Mouse (Mus musculus): Measurements from ENCODE around the gene Naglu. TPM values are rescaled to one million over a fixed set of nuclear protein-coding genes. Genes with fewer than 3 reads are reported as not detected.

Gene Naglu
- polyA plus RNA-seq, 1 experiment from 2014 or later = 7.0 TPM

DNA sequence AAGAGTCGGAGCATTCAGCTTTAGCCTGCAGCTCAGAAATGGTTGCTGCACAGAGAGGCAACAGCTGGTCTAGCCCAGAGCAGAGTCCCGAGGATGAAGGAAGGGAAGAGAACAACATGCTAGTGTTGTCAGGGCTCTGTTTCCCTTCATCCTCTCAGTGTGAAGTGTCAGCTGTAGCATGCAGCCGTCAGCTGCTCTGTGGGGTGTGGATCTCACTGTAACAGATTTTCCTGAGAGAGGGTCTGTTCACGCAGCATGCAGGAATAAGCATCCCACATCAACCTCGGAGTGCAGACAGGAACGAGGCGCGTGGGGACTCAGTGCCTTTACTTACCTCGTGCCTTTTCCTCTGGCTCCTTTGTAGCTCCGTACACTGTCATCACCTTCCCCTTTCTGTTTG, 32.0 kb upstream of the Naglu start:
- H3K9ac ChIP-seq = no peak overlapping the region
- 81% methylated on average over 10 of the region's 10 CpGs for WGBS (ENCODE audit: insufficient replicate concordance)
- no peak for ATAC-seq
- H3K9me3 ChIP-seq (replicated peaks) = no peaks in the 10 kb centered on the region
- no peaks in the 10 kb centered on the region for H3K4me1 ChIP-seq
- H3K36me3 ChIP-seq = peaks cover 100% of the 10 kb centered on the region
- H3K27ac ChIP-seq = no peak overlapping the region
- H3K4me2 ChIP-seq = no peak overlapping the region
- no peaks in the 10 kb centered on the region for H3K27me3 ChIP-seq (replicated peaks)
- no peak overlapping the region for H3K4me3 ChIP-seq

DNA sequence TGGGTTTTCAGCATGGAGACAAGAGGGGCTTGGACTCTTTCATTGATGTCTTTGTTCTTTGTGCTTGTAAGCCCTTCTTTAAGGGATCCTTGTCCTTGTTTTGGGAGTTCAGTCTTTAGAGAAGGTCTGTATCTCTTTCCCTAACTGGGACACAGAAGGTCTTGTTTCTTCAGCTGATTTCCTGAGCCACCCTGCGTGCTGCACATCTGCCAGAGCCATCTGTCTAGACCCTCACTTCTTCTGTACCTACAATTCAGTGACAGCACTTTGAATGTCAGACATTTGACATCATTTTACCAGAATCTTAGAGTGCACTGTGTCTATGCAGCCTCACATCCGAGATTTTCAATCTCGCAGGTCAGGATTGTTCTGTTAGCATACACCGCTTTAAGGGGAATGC, 24.0 kb upstream of the Naglu start:
- Histone ChIP-seq H3K9me3 (replicated peaks) (no peaks in the 10 kb centered on the region), H3K4me1 (peaks cover 12% of the 10 kb centered on the region; the same call in 1 of the 2 replicates), H3K4me2 (no peak overlapping the region), H3K27me3 (replicated peaks) (no peaks in the 10 kb centered on the region), H3K27ac (no peak overlapping the region; the same call in 1 of the 2 replicates), H3K9ac (no peak overlapping the region), H3K36me3 (peaks cover 100% of the 10 kb centered on the region), H3K4me3 (no peak overlapping the region)
- 84% methylated on average over 4 of the region's 4 CpGs for WGBS (ENCODE audit: insufficient replicate concordance)
- no peak for ATAC-seq

DNA sequence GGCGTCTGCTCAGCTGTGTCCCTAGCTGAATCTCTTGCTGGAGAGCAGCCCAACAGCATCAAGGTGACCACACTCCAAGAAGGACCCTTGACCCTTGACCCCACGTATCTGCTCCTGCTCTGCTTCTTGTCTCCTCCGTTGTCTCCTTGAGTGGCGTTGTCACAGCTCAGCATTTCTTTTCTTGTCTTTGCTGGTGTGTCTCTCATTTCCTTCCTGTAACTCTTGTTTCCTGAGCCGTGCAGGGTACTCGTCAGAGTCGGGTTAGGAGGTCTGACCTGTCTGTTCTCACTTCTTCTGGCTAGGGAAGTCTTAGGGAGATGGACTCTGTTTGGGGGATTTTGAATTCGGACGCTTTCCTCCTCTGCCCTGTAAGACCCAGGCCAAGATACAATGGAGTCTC, 23.4 kb upstream of the Naglu start:
- Histone ChIP-seq H3K9ac (no peak overlapping the region), H3K4me1 (peaks cover 12% of the 10 kb centered on the region; the same call in 1 of the 2 replicates), H3K9me3 (replicated peaks) (no peaks in the 10 kb centered on the region), H3K27me3 (replicated peaks) (no peaks in the 10 kb centered on the region), H3K36me3 (peaks cover 100% of the 10 kb centered on the region), H3K4me3 (no peak overlapping the region), H3K4me2 (no peak overlapping the region), H3K27ac (no peak overlapping the region)
- WGBS (ENCODE audit: insufficient replicate concordance) = 44% methylated on average over 9 of the region's 9 CpGs
- no peak for ATAC-seq

DNA sequence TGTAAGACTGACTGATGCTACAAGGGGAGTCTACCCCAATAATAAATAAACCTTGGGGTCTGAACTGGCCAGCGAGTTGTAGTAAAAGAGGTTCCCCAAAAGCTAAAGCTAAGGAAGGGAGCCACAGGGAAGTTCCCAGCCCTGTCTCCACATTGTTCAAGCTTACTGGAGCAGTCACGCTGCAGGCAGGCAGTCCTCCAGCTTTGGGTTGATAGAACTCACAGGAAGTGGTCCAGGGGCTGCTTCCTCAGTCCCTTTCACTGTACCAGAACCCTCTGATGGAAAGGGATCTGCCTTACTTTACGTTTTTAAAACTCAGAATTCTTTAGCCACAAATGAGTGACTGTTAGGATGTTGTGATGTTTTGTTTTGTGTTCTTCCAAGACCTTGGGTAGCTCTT, 22.3 kb upstream of the Naglu start:
- Histone ChIP-seq H3K9ac (no peak overlapping the region), H3K36me3 (peaks cover 100% of the 10 kb centered on the region), H3K4me2 (no peak overlapping the region), H3K27me3 (replicated peaks) (no peaks in the 10 kb centered on the region), H3K4me3 (no peak overlapping the region), H3K4me1 (peaks cover 12% of the 10 kb centered on the region; the same call in 1 of the 2 replicates), H3K27ac (no peak overlapping the region), H3K9me3 (replicated peaks) (no peaks in the 10 kb centered on the region)
- 46% methylated on average over 3 of the region's 3 CpGs for WGBS (ENCODE audit: insufficient replicate concordance)
- ATAC-seq = no peak

DNA sequence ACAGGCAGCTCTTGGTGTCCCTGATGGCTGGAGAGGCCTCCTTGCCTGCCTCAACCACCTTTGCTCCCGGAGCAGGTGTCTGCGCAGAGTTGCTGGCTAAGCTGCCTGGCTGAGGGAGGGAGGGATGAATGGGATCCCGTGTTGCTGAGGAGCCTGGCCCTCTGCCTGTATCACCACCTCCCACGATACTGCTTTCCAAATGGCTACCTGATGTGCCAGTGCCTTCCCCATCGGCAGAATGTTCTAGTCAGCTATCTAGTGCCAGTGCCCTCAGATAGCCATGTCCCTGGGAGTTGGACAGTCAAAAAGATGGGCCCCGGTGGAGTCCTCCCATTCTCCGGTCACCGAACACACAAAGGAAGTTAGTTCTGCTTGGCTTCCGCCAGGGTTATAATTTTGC, 19.5 kb upstream of the Naglu start:
- Histone ChIP-seq H3K4me1 (peaks cover 23% of the 10 kb centered on the region), H3K4me3 (no peak overlapping the region), H3K9me3 (replicated peaks) (peaks cover 7% of the 10 kb centered on the region; the same call in 1 of the 2 replicates), H3K27ac (no peak overlapping the region), H3K4me2 (no peak overlapping the region), H3K9ac (no peak overlapping the region), H3K27me3 (replicated peaks) (no peaks in the 10 kb centered on the region), H3K36me3 (peaks cover 100% of the 10 kb centered on the region)
- ATAC-seq = no peak
- 88% methylated on average over 9 of the region's 9 CpGs for WGBS (ENCODE audit: insufficient replicate concordance)

DNA sequence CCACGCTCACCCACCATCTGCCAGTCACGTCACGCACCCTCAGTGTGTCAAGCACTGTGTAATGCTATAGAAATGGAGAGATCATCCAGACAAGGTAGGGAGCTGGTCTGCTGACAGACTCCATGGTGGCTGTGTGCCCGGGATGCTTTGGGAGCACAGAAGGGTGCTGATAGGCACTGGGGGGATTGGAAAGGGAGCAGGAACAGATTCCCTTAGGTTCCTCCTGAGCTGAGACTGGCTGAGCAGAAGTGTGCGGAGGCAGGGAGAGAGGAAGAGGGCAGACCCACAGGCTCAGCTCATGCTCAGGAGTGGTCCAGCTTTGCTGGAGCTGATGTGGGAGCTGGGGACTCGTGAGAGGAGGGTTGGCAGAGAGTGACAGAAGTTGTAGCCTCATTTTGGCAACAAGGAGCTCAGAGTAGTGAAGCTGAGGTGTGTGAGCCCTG, 18.7 kb upstream of the Naglu start:
- Histone ChIP-seq H3K36me3 (peaks cover 100% of the 10 kb centered on the region), H3K9ac (no peak overlapping the region), H3K9me3 (replicated peaks) (peaks cover 7% of the 10 kb centered on the region; the same call in 1 of the 2 replicates), H3K4me3 (no peak overlapping the region), H3K27me3 (replicated peaks) (no peaks in the 10 kb centered on the region), H3K4me2 (no peak overlapping the region), H3K4me1 (peaks cover 24% of the 10 kb centered on the region), H3K27ac (no peak overlapping the region)
- ATAC-seq = no peak
- WGBS (ENCODE audit: insufficient replicate concordance) = 84% methylated on average over 6 of the region's 6 CpGs

DNA sequence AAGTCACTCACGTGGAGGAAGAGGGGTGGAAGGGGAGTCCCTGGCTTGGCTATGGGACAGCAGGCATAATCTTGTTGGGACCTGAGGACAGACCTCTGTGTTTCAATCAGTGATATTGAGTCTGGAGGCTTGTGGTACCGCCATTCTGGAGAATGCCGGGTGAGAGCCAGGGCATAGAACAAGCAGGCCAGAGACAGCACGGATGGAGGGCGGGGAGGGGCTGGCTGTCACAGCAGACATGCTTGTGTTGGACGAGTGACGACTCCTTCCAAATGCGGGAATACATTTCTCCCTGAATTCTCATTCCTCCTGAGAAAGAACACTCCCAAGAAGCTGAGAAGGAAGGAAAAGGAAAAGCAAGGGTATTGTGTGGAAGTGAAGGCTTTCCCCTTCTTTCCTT, 18.2 kb upstream of the Naglu start:
- no peak overlapping the region for H3K4me2 ChIP-seq
- no peaks in the 10 kb centered on the region for H3K27me3 ChIP-seq (replicated peaks)
- H3K9ac ChIP-seq = no peak overlapping the region
- 84% methylated on average over 8 of the region's 8 CpGs for WGBS (ENCODE audit: insufficient replicate concordance)
- peaks cover 26% of the 10 kb centered on the region for H3K4me1 ChIP-seq
- H3K4me3 ChIP-seq = no peak overlapping the region
- H3K27ac ChIP-seq = 0 out of 2 replicates have a peak overlapping the region, but pooled peaks have one; percentile 28
- ATAC-seq = no peak
- peaks cover 100% of the 10 kb centered on the region for H3K36me3 ChIP-seq
- H3K9me3 ChIP-seq (replicated peaks) = peaks cover 7% of the 10 kb centered on the region; the same call in 1 of the 2 replicates

DNA sequence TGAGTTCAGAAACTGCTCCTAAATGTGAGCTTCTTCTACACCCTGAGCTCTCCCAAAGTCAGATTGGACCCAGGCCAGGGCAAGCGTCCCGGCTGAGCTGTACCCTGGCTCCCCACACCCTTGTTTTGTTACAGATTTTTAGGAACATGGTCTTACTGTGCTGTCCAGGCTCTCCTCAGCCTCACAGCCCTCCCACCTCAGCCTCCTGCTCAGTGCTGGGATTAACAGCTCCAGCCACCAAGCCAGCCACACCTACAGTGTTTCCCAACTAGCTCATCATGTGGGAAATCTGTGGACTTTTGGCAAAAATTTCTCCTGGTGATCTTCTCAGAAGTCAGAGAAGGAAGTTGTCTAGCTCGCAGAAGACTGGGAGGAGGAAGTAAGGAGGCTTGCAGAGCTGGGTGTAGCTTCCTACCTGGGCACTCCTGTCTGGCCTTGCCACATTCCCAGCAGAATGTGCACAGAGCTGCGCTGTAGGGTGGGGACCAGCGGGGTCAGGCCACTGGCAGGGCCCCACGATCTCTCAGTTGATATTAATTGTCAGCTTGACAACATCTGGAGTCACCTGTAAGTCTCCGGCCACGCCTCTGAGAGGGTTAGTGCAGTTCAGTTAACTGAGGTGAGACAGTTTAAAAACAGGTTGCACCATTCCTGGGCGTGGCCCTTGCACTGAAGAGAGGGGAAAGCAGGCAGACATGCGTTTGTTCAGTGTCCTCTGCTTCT, 16.9 kb upstream of the Naglu start:
- ATAC-seq = no peak
- peaks cover 7% of the 10 kb centered on the region; the same call in 1 of the 2 replicates for H3K9me3 ChIP-seq (replicated peaks)
- peaks cover 35% of the 10 kb centered on the region for H3K4me1 ChIP-seq
- H3K4me3 ChIP-seq = no peak overlapping the region
- 80% methylated on average over 10 of the region's 10 CpGs for WGBS (ENCODE audit: insufficient replicate concordance)
- peaks cover 100% of the 10 kb centered on the region for H3K36me3 ChIP-seq
- no peaks in the 10 kb centered on the region for H3K27me3 ChIP-seq (replicated peaks)
- H3K9ac ChIP-seq = no peak overlapping the region
- H3K27ac ChIP-seq = peak overlapping the region; percentile 28; the same call in 1 of the 2 replicates
- no peak overlapping the region for H3K4me2 ChIP-seq

DNA sequence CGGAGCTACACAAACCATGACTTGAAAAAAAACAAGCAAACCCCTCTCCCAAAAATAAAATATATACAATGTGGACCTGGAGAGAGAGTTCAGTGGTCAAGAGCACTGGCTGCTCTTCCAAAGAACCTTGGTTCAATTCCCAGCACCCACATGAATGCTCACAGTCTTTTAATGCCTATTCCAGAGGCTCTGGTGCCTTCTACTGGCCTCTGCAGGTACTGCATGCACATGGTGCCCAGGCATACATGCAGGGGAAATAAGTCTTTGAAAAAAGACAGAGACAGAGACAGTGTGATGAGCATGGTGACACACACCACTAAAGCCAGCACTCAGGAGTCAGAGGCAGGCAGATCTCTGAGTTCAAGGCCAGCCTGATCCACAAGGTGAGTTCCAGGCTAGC, 15.8 kb upstream of the Naglu start:
- no peak overlapping the region for H3K4me2 ChIP-seq

DNA sequence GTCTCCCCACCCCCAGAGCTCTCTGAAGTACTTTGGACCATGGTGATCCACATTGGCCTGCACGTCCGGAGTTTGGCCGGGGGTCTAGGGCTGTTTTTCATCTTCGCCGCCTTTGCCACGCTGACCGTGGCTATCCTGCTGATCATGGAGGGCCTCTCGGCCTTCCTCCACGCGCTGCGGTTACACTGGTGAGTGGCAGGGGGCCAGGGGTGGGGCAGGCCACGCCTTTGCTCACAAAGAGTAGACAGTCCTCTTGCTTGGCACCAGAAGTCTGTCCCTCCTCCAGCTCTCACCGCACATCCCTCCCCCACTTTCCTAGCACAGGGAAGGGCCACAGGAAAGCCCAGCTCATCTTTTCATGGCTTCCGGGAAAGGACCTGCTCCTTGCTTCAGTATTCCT, 14.4 kb upstream of the Naglu start:
- Histone ChIP-seq H3K27ac (no peak overlapping the region), H3K9ac (no peak overlapping the region), H3K27me3 (replicated peaks) (no peaks in the 10 kb centered on the region), H3K4me3 (no peak overlapping the region), H3K4me1 (peaks cover 53% of the 10 kb centered on the region), H3K36me3 (peaks cover 100% of the 10 kb centered on the region), H3K4me2 (no peak overlapping the region), H3K9me3 (replicated peaks) (peaks cover 7% of the 10 kb centered on the region; the same call in 1 of the 2 replicates)
- WGBS (ENCODE audit: insufficient replicate concordance) = 64% methylated on average over 14 of the region's 14 CpGs
- no peak for ATAC-seq

More for the DNA sequence above, 15.8 kb upstream of the Naglu start:
- H3K27ac ChIP-seq = no peak overlapping the region
- no peak overlapping the region for H3K4me3 ChIP-seq
- 100% methylated on average over 1 of the region's 1 CpGs for WGBS (ENCODE audit: insufficient replicate concordance)
- H3K9ac ChIP-seq = no peak overlapping the region
- no peaks in the 10 kb centered on the region for H3K27me3 ChIP-seq (replicated peaks)
- peaks cover 7% of the 10 kb centered on the region; the same call in 1 of the 2 replicates for H3K9me3 ChIP-seq (replicated peaks)
- H3K4me1 ChIP-seq = peaks cover 46% of the 10 kb centered on the region
- ATAC-seq = no peak
- H3K36me3 ChIP-seq = peaks cover 100% of the 10 kb centered on the region

DNA sequence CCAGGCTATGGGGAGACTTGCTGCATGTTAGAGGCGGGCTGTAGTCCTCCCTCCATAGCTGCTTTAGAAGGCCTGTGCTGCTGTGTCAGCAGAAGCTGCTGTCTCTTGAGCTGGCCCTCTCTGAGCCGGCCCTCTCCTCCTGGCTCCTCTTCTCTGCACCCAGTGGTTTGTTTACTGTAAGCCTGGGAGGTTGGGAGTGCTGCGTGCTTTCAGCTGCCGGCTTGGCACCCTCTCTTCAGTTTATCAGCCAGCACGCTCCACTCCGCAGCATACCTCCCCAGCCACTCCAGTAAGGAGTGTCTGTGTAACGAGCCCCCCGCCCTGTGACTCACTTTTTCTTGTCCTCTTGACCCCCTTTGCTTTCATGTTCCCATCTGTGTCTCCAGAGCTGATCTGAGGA, 12.9 kb upstream of the Naglu start:
- peaks cover 7% of the 10 kb centered on the region; the same call in 1 of the 2 replicates for H3K9me3 ChIP-seq (replicated peaks)
- H3K27me3 ChIP-seq (replicated peaks) = no peaks in the 10 kb centered on the region
- H3K27ac ChIP-seq = peak overlapping the region; percentile 53
- H3K4me1 ChIP-seq = peaks cover 60% of the 10 kb centered on the region
- 0 out of 2 replicates have a peak, but pooled peaks have one; percentile 16 for ATAC-seq
- 73% methylated on average over 8 of the region's 8 CpGs for WGBS (ENCODE audit: insufficient replicate concordance)
- peaks cover 100% of the 10 kb centered on the region for H3K36me3 ChIP-seq
- H3K4me3 ChIP-seq = no peak overlapping the region
- H3K4me2 ChIP-seq = no peak overlapping the region
- H3K9ac ChIP-seq = no peak overlapping the region

DNA sequence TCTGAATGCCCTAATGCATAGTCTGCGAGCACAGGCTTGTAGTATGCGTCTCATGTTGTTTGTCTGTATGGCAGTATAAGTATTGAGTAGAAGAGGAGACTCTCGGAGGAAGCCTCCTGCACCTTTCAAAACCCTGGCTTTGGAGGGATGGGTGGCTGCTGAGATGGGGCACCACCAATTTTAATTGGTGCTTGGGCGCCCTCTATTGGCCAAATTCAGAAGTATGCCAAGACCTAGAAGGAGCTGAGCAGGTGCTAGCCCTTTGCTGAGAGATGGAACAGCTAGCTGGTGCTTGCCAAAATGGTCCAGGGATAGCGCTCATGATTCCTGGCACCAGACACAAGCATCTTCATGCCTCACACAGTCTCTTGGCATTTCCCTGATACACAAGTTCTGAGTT, 12.0 kb upstream of the Naglu start:
- Histone ChIP-seq H3K4me1 (peaks cover 68% of the 10 kb centered on the region), H3K9ac (no peak overlapping the region), H3K4me3 (no peak overlapping the region), H3K9me3 (replicated peaks) (peaks cover 7% of the 10 kb centered on the region; the same call in 1 of the 2 replicates), H3K27me3 (replicated peaks) (no peaks in the 10 kb centered on the region), H3K4me2 (no peak overlapping the region), H3K27ac (no peak overlapping the region), H3K36me3 (peaks cover 100% of the 10 kb centered on the region)
- 33% methylated on average over 5 of the region's 5 CpGs for WGBS (ENCODE audit: insufficient replicate concordance)
- ATAC-seq = no peak; the same call in 1 of the 2 replicates

Measured in liver, embryonic 12.5 days (tissue).